Mouse (Mus musculus): ENCODE measurements at regions not wholly inside any gene's neighbourhood (a gene's known extent, or its start where the extent isn't known, plus 50 kb on each side); places are given as distances from the start of the nearest gene placed in this dataset.

GRCm38 (mm10) chr13:28433445-28433844 lies 176.1 kb downstream of the Gm11361 start:
- WGBS, result 54% methylated on average over 2 of the region's 2 CpGs
- Histone ChIP-seq H3K27ac (replicated peaks; ENCODE audit: low read depth, low read length) (no peak overlapping the region), H3K4me2 (replicated peaks; ENCODE audit: low read depth, low read length, severe bottlenecking) (no peak overlapping the region), H3K9ac (ENCODE audit: low read depth, low read length, severe bottlenecking) (no peak overlapping the region), H3K36me3 (ENCODE audit: control insufficient read depth, insufficient read depth, low read length) (0 out of 2 replicates have a peak, but pooled peaks cover 2% of the 10 kb centered on the region), H3K4me3 (replicated peaks; ENCODE audit: low read length) (no peak overlapping the region), H3K4me1 (ENCODE audit: control insufficient read depth, insufficient read depth, low read length) (no peaks in the 10 kb centered on the region), H3K9me3 (ENCODE audit: control insufficient read depth, low read length) (no peaks in the 10 kb centered on the region), H3K27me3 (ENCODE audit: control insufficient read depth, insufficient read depth, low read length) (no peaks in the 10 kb centered on the region)
- TF ChIP-seq POLR2A (IDR thresholded peaks at IDR 0.05; ENCODE audit: borderline replicate concordance, extremely low read depth, insufficient read depth, insufficient read length), result no peak
- ATAC-seq (ENCODE audit: low FRiP score, low read depth) (no peak), DNase-seq (ENCODE audit: low spot score) (no peak)

DNA sequence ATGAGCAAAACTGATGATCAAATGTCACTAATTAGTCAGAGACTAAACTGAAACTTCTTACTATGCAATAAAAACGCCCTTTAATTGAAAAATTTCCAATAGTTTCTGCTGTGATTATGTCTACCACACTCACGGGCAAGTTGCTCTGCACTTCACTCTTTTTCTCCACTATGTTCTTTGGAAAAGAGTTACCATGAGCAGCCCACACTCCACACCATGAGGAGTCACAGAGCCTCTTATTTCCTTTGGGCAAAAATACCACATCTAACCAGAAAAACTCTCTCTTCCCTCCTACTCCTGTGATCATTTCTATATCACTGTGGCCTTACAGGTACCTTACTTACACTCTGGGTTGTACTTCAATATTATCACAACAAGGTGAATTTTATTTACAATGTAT lies 174.7 kb downstream of the Gm11361 start:
- H3K27me3 ChIP-seq (ENCODE audit: control insufficient read depth, insufficient read depth, low read length), result no peaks in the 10 kb centered on the region
- 69% methylated on average over 2 of the region's 2 CpGs for WGBS
- TF ChIP-seq POLR2A (IDR thresholded peaks at IDR 0.05; ENCODE audit: borderline replicate concordance, extremely low read depth, insufficient read depth, insufficient read length), result no peak
- no peak for DNase-seq (ENCODE audit: low spot score)
- H3K36me3 ChIP-seq (ENCODE audit: control insufficient read depth, insufficient read depth, low read length), result 0 out of 2 replicates have a peak, but pooled peaks cover 2% of the 10 kb centered on the region
- H3K9ac ChIP-seq (ENCODE audit: low read depth, low read length, severe bottlenecking), result no peak overlapping the region
- no peaks in the 10 kb centered on the region for H3K9me3 ChIP-seq (ENCODE audit: control insufficient read depth, low read length)
- no peak for ATAC-seq (ENCODE audit: low FRiP score, low read depth)
- H3K27ac ChIP-seq (replicated peaks; ENCODE audit: low read depth, low read length), result no peak overlapping the region
- no peak overlapping the region for H3K4me3 ChIP-seq (replicated peaks; ENCODE audit: low read length)
- H3K4me2 ChIP-seq (replicated peaks; ENCODE audit: low read depth, low read length, severe bottlenecking), result no peak overlapping the region
- no peaks in the 10 kb centered on the region for H3K4me1 ChIP-seq (ENCODE audit: control insufficient read depth, insufficient read depth, low read length)

- WGBS, result 80% methylated on average over 4 of the region's 4 CpGs
- no peak for TF ChIP-seq POLR2A (IDR thresholded peaks at IDR 0.05; ENCODE audit: borderline replicate concordance, extremely low read depth, insufficient read depth, insufficient read length)
- no peak for DNase-seq (ENCODE audit: low spot score)
- no peaks in the 10 kb centered on the region for H3K9me3 ChIP-seq (ENCODE audit: control insufficient read depth, low read length)
- ATAC-seq (ENCODE audit: low FRiP score, low read depth), result no peak
- H3K27me3 ChIP-seq (ENCODE audit: control insufficient read depth, insufficient read depth, low read length), result no peaks in the 10 kb centered on the region
- H3K36me3 ChIP-seq (ENCODE audit: control insufficient read depth, insufficient read depth, low read length), result 0 out of 2 replicates have a peak, but pooled peaks cover 2% of the 10 kb centered on the region
- H3K4me3 ChIP-seq (replicated peaks; ENCODE audit: low read length), result no peak overlapping the region
- no peak overlapping the region for H3K9ac ChIP-seq (ENCODE audit: low read depth, low read length, severe bottlenecking)
- H3K27ac ChIP-seq (replicated peaks; ENCODE audit: low read depth, low read length), result no peak overlapping the region
- no peak overlapping the region for H3K4me2 ChIP-seq (replicated peaks; ENCODE audit: low read depth, low read length, severe bottlenecking)
- peaks cover 6% of the 10 kb centered on the region; the same call in 1 of the 2 replicates for H3K4me1 ChIP-seq (ENCODE audit: control insufficient read depth, insufficient read depth, low read length)
Measured at GRCm38 (mm10) chr13:28426085-28426484, 168.8 kb downstream of the Gm11361 start.

DNA sequence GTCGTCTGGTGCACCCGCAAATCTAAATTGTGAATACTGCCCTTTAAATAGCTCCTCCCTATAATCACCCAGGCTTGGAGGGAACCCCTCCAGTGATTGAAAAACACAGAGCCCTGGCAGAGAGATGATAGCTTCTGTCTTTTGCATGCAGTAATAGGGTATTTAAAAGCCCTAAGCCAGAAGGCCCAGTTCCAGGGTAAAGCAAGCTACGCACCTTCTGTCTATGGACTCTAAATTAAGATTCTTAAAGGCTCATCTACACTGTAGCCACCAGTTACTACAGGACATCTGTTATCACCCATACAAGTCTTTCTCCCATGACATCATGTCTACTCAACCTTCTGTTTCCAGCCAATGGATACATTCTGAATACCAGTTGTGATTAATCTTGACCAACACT lies 167.8 kb downstream of the Gm11361 start:
- Histone ChIP-seq H3K36me3 (ENCODE audit: control insufficient read depth, insufficient read depth, low read length) (no peaks in the 10 kb centered on the region), H3K4me3 (replicated peaks; ENCODE audit: low read length) (no peak overlapping the region), H3K4me1 (ENCODE audit: control insufficient read depth, insufficient read depth, low read length) (peaks cover 6% of the 10 kb centered on the region; the same call in 1 of the 2 replicates), H3K27me3 (ENCODE audit: control insufficient read depth, insufficient read depth, low read length) (no peaks in the 10 kb centered on the region), H3K9me3 (ENCODE audit: control insufficient read depth, low read length) (no peaks in the 10 kb centered on the region), H3K27ac (replicated peaks; ENCODE audit: low read depth, low read length) (no peak overlapping the region), H3K9ac (ENCODE audit: low read depth, low read length, severe bottlenecking) (no peak overlapping the region), H3K4me2 (replicated peaks; ENCODE audit: low read depth, low read length, severe bottlenecking) (no peak overlapping the region)
- no peak for DNase-seq (ENCODE audit: low spot score)
- no peak for ATAC-seq (ENCODE audit: low FRiP score, low read depth)
- TF ChIP-seq POLR2A (IDR thresholded peaks at IDR 0.05; ENCODE audit: borderline replicate concordance, extremely low read depth, insufficient read depth, insufficient read length), result no peak
- 54% methylated on average over 3 of the region's 3 CpGs for WGBS

DNA sequence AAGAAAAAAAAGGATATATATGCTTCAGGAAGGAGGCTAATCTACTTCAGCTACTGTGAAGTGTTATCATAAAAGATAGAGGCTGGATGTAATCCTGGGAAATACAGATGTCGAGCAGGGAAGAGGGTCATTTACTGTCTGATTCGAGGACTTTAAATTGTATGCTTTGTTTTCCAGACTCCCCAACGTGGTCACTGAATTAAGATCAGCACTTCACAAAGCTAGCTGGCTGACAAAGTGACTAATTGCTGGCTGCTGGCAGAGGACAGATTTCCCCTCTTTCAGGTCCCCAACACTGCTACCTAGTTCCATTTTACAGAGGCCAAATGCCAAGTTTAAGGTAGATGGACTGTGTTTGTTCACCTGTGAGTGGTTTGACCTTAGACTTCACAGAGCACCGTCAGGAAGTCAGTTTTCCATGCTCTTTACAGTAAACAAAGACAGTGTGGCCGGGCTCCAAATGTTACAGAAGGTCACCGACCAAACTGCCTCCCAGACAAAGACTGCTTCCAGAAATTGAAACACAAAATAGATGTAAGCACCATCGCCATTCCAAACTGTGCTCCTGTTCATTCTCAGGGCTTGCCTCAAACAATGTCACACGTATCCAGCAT lies 167.2 kb downstream of the Gm11361 start:
- DNase-seq (ENCODE audit: low spot score) (no peak), ATAC-seq (ENCODE audit: low FRiP score, low read depth) (no peak)
- no peaks in the 10 kb centered on the region for H3K27me3 ChIP-seq (ENCODE audit: control insufficient read depth, insufficient read depth, low read length)
- no peaks in the 10 kb centered on the region for H3K9me3 ChIP-seq (ENCODE audit: control insufficient read depth, low read length)
- 38% methylated on average over 8 of the region's 8 CpGs for WGBS
- TF ChIP-seq POLR2A (IDR thresholded peaks at IDR 0.05; ENCODE audit: borderline replicate concordance, extremely low read depth, insufficient read depth, insufficient read length), result no peak
- no peak overlapping the region for H3K4me3 ChIP-seq (replicated peaks; ENCODE audit: low read length)
- H3K27ac ChIP-seq (replicated peaks; ENCODE audit: low read depth, low read length), result no peak overlapping the region
- no peak overlapping the region for H3K9ac ChIP-seq (ENCODE audit: low read depth, low read length, severe bottlenecking)
- peaks cover 10% of the 10 kb centered on the region for H3K4me1 ChIP-seq (ENCODE audit: control insufficient read depth, insufficient read depth, low read length)
- no peaks in the 10 kb centered on the region for H3K36me3 ChIP-seq (ENCODE audit: control insufficient read depth, insufficient read depth, low read length)
- no peak overlapping the region for H3K4me2 ChIP-seq (replicated peaks; ENCODE audit: low read depth, low read length, severe bottlenecking)
